Mouse (Mus musculus): Measurements from ENCODE around the gene Crk. TPM values are rescaled to one million over a fixed set of nuclear protein-coding genes. Genes with fewer than 3 reads are reported as not detected.

The Crk gene
- 49.7 and 73.0 TPM in 2 replicates for total RNA-seq (2023)

DNA sequence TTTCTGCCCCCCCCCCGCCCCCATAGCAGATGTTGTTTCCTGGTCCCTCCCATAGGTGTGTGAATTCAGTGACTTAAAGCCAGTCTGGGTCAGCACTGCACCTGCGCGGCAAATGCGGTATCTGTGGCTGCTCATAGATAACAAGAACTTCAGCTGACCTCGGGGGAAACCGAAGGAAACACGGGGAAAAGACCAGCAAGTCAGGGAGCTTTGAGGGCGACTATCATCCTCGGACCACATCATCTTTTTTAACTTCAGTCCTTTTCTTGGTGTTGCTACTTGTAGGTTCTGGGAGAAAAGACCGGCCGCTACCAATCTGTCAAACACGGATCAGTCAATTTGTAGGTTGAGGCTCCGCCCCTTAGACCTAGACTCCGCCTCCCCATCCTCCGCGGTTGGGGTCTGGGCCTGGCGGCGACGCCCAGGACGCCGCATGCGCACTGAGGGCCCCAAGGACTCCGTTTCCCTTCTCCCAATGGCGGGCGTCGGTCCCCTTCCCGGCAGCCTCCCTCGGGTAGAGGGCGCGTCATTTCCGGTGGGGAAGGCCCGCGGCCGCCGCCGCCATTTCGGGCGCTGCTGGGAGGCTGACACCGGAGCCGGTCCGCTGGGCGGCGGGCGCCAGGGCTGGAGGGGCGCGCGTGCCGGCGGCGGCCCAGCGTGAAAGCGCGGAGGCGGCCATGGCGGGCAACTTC is at the start of gene Crk:
Crk (plus strand) TSS at position 513 of the 692 bp plus-strand sequence.

DNA sequence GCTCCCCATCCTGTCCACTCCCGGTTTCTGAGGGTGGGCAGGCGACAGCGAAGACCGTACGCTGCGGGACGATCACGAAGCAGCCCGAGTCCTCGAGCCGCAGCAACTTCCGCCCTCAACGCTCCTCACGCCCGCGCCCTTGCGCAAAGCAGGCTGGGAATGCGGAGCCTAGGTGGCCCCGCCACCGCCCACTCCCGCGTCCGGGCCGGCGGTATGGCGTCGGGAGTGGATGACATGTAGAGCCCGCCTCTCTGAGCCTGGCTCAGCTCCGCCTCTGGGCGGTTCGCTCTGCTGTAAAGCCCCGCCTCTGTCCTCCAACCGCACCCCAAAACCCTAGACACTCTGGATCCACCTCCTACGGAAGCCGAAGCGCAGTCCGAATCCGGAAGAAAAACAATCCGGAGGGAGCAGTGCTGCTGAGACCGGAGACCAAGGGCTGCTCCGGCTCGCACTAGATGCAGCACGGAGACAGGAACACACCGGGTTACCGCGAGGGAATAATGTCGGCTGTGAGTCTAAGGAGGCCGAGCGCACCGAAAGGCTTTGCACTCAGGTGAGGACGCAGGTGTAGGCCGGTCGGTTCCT is 48.3 kb upstream of the Crk start, which contains the start of gene Inpp5k:
Inpp5k (plus strand) TSS at position 344 of the 585 bp plus-strand sequence.

DNA sequence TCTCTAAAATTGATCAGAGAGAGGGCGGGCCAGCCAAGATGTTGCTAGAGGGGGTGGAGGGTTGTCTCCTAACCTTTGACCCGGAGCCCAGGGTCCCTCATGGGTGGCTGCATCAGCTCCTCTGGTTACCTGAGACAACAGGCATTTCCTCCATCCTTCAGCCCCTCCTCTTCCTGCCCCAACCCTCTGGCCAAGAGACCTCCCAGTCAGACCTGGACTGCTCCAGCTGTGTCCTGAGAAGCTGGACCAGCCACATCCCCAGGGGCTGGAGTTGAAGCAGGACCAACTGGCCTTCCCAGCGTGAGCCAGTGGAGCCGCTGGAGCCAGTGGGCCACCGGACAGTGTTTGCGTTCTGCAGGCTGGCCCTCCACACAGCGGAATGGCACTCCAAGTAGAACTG is 28.7 kb upstream of the Crk start, which contains the start of gene Myo1c:
Myo1c (plus strand) TSS at position 194 of the 400 bp plus-strand sequence.

DNA sequence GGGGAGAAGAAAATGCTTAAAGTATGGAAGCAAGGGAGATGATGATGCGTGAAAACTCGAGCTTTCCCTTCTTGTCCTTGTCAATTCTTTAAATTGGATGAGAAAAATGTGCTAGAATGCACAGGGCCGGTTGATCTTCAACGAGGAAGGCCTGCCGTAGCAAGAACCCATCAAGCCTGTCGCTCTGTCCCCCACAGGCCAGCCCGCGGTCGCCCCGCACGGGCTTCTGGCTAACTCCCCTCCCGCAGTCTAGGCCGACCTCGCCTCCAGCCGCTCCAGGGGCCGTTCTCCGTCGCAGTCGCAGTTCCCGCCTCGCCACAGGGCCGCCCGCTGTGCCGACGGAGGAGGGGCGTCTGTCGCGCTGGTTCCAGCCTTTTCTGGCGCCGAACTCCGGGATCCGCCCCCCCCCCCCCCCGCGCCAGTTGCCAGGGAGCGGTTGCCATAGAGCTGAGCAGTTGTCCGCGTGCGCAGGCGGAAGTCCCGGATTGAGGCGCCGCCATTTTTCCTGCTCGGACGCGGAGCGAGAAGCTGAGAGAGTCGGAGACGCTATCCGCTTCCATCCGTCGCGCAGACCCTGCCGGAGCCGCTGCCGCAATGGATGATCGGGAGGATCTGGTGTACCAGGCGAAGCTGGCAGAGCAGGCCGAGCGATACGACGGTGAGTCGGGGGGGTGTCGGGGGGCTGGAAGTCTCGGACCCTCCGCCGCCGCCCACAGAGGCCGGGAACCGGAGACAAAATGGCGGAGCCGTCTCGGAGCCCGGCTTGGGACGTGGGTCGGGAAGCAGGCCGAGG is 53.6 kb downstream of the Crk start, which contains the start of gene Ywhae:
Ywhae (plus strand) TSS at position 436 of the 793 bp plus-strand sequence.

Other genes starting within 250 kb of the Crk start
- 0.28 TPM in 1 of 2 replicates, not detected in the other for gene Serpinf2, start 239.7 kb upstream of the Crk start, total RNA-seq (2023)
- gene Wdr81, start 224.5 kb upstream of the Crk start, total RNA-seq (2023): 27.5 and 41.1 TPM in 2 replicates
- gene Tlcd2, start 217.5 kb upstream of the Crk start, total RNA-seq (2023): 5.6 and 7.5 TPM in 2 replicates
- gene Prpf8, start 192.4 kb upstream of the Crk start, total RNA-seq (2023): 101 and 113 TPM in 2 replicates
- 0.84 and 0.85 TPM in 2 replicates for gene Rilp, start 169.2 kb upstream of the Crk start, total RNA-seq (2023)
- gene Scarf1, start 165.7 kb upstream of the Crk start, total RNA-seq (2023): 0.79 and 1.1 TPM in 2 replicates
- gene Slc43a2, start 147.6 kb upstream of the Crk start, total RNA-seq (2023): 48.8 and 80.5 TPM in 2 replicates
- gene Pitpna, start 91.2 kb upstream of the Crk start, total RNA-seq (2023): 231 and 247 TPM in 2 replicates
- 101 and 111 TPM in 2 replicates for gene Inpp5k, start 48.3 kb upstream of the Crk start, total RNA-seq (2023)
- gene Myo1c, start 28.8 kb upstream of the Crk start, total RNA-seq (2023): 50.0 and 62.0 TPM in 2 replicates
- 182 and 196 TPM in 2 replicates for gene Ywhae, start 53.6 kb downstream of the Crk start, total RNA-seq (2023)
- gene Doc2b, start 116.8 kb downstream of the Crk start, total RNA-seq (2023): not detected in 2 replicates